Mouse (Mus musculus): Measurements from ENCODE around the gene Unc13a. TPM values are rescaled to one million over a fixed set of nuclear protein-coding genes. Genes with fewer than 3 reads are reported as not detected.

Unc13a gene
- total and polyA plus RNA-seq, 3 experiments = 4.6 to 7.3 (median 5.2) TPM

- no peak for DNase-seq (ENCODE audit: low spot score)
- Histone ChIP-seq H3K9me3 (replicated peaks) (no peaks in the 10 kb centered on the region), H3K4me1 (ENCODE audit: insufficient read depth, low read depth, low read length) (0 out of 2 replicates have a peak, but pooled peaks cover 3% of the 10 kb centered on the region), H3K4me3 (ENCODE audit: low read depth, low read length) (no peak overlapping the region), H3K36me3 (replicated peaks) (no peaks in the 10 kb centered on the region), H3K27me3 (ENCODE audit: insufficient read depth, low read length) (peaks cover 46% of the 10 kb centered on the region)
- TF ChIP-seq CTCF (IDR thresholded peaks at IDR 0.05; ENCODE audit: low read depth, low read length) (no peak), GATA2 (IDR thresholded peaks at IDR 0.05; ENCODE audit: borderline replicate concordance, low read depth, low read length) (no peak), POLR2AphosphoS5 (IDR thresholded peaks at IDR 0.05; ENCODE audit: insufficient replicate concordance, low read depth, low read length) (no peak), TAL1 (conservative IDR thresholded peaks at IDR 0.05; ENCODE audit: low read depth, low read length) (no peak), GATA1 (IDR thresholded peaks at IDR 0.05; ENCODE audit: borderline replicate concordance, low read length) (no peak)
- no peak for ATAC-seq (ENCODE audit: extremely low read depth, insufficient number of reproducible peaks, low FRiP score, poor library complexity, severe bottlenecking)
Observed at GRCm38 (mm10) chr8:71579009-71579408, 92.5 kb downstream of the Unc13a start.

- ATAC-seq (ENCODE audit: extremely low read depth, insufficient number of reproducible peaks, low FRiP score, poor library complexity, severe bottlenecking) (no peak), DNase-seq (ENCODE audit: low spot score) (no peak)
- TF ChIP-seq TAL1 (conservative IDR thresholded peaks at IDR 0.05; ENCODE audit: low read depth, low read length) (no peak), POLR2AphosphoS5 (IDR thresholded peaks at IDR 0.05; ENCODE audit: insufficient replicate concordance, low read depth, low read length) (no peak), GATA1 (IDR thresholded peaks at IDR 0.05; ENCODE audit: borderline replicate concordance, low read length) (no peak), GATA2 (IDR thresholded peaks at IDR 0.05; ENCODE audit: borderline replicate concordance, low read depth, low read length) (no peak), CTCF (IDR thresholded peaks at IDR 0.05; ENCODE audit: low read depth, low read length) (no peak)
- H3K4me1 ChIP-seq (ENCODE audit: insufficient read depth, low read depth, low read length) = 0 out of 2 replicates have a peak, but pooled peaks cover 3% of the 10 kb centered on the region
- H3K4me3 ChIP-seq (ENCODE audit: low read depth, low read length) = no peak overlapping the region
- no peaks in the 10 kb centered on the region for H3K36me3 ChIP-seq (replicated peaks)
- H3K9me3 ChIP-seq (replicated peaks) = no peaks in the 10 kb centered on the region
- H3K27me3 ChIP-seq (ENCODE audit: insufficient read depth, low read length) = peaks cover 46% of the 10 kb centered on the region
Observed at GRCm38 (mm10) chr8:71577856-71578387, 93.6 kb downstream of the Unc13a start.

DNA sequence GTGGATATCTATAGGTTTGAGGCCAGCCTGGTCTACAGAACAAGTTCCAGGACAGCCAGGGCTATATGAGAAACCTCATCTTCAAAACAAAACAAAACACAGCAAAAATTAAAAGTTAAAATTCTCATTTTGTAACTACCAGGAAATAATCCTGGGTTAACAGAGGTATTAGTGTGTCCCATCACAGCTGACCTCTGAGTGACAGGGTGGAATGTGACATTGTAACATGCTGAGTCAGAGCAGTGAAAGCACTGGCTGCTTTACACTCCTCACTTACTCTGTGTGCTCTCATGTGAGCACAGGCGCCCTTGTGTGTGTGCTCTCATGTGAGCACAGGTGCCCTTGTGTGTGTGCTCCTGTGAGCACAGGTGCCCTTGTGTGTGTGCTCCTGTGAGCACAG lies 96.5 kb downstream of the Unc13a start:
- H3K9me3 ChIP-seq (replicated peaks) = no peaks in the 10 kb centered on the region
- peaks cover 56% of the 10 kb centered on the region for H3K27me3 ChIP-seq (ENCODE audit: insufficient read depth, low read length)
- no peaks in the 10 kb centered on the region for H3K36me3 ChIP-seq (replicated peaks)
- peaks cover 6% of the 10 kb centered on the region; the same call in 1 of the 2 replicates for H3K4me1 ChIP-seq (ENCODE audit: insufficient read depth, low read depth, low read length)
- ATAC-seq (ENCODE audit: extremely low read depth, insufficient number of reproducible peaks, low FRiP score, poor library complexity, severe bottlenecking) = no peak
- H3K4me3 ChIP-seq (ENCODE audit: low read depth, low read length) = no peak overlapping the region
- DNase-seq (ENCODE audit: low spot score) = no peak
- TF ChIP-seq GATA2 (IDR thresholded peaks at IDR 0.05; ENCODE audit: borderline replicate concordance, low read depth, low read length) (no peak), CTCF (IDR thresholded peaks at IDR 0.05; ENCODE audit: low read depth, low read length) (no peak), GATA1 (IDR thresholded peaks at IDR 0.05; ENCODE audit: borderline replicate concordance, low read length) (no peak), POLR2AphosphoS5 (IDR thresholded peaks at IDR 0.05; ENCODE audit: insufficient replicate concordance, low read depth, low read length) (no peak), TAL1 (conservative IDR thresholded peaks at IDR 0.05; ENCODE audit: low read depth, low read length) (no peak)

DNA sequence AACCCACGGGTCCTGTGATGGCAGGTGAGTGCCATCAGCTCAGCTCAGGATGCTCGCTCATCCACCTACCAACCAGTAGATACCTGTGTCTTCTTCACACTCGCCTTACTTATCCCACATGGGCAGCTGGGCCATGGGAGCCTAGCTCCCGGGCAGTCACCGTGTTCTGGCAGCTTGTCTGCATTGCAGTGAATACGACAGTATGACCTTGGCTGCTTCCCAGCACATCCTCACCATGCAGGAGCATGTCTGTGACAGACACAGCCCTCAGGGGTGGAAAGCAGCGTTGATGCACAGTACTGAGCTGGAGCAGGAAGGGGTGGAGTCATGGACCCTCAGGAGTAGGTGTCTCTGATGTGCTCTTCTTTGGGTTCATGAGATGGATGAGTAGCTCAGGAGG lies 97.1 kb downstream of the Unc13a start:
- peak overlapping the region; percentile 4; the same call in 1 of the 2 replicates for H3K4me3 ChIP-seq (ENCODE audit: low read depth, low read length)
- DNase-seq (ENCODE audit: low spot score) = no peak
- no peaks in the 10 kb centered on the region for H3K36me3 ChIP-seq (replicated peaks)
- no peak for ATAC-seq (ENCODE audit: extremely low read depth, insufficient number of reproducible peaks, low FRiP score, poor library complexity, severe bottlenecking)
- H3K4me1 ChIP-seq (ENCODE audit: insufficient read depth, low read depth, low read length) = peaks cover 12% of the 10 kb centered on the region; the same call in 1 of the 2 replicates
- no peak for TF ChIP-seq CTCF (IDR thresholded peaks at IDR 0.05; ENCODE audit: low read depth, low read length)
- no peak for TF ChIP-seq GATA1 (IDR thresholded peaks at IDR 0.05; ENCODE audit: borderline replicate concordance, low read length)
- no peak for TF ChIP-seq POLR2AphosphoS5 (IDR thresholded peaks at IDR 0.05; ENCODE audit: insufficient replicate concordance, low read depth, low read length)
- no peak for TF ChIP-seq GATA2 (IDR thresholded peaks at IDR 0.05; ENCODE audit: borderline replicate concordance, low read depth, low read length)
- no peak for TF ChIP-seq TAL1 (conservative IDR thresholded peaks at IDR 0.05; ENCODE audit: low read depth, low read length)
- H3K27me3 ChIP-seq (ENCODE audit: insufficient read depth, low read length) = peaks cover 57% of the 10 kb centered on the region
- H3K9me3 ChIP-seq (replicated peaks) = no peaks in the 10 kb centered on the region

Other genes starting within 250 kb of the Unc13a start
Only the 20 nearest of the 22 such genes appear.
- gene Abhd8, start 208.1 kb downstream of the Unc13a start, total RNA-seq (2014; fragmentation: Nextera tagmentation) = 2.6 and 3.9 TPM in 2 replicates
- gene Abhd8, start 208.1 kb downstream of the Unc13a start, total RNA-seq (2017) = 4.5 and 5.0 TPM in 2 replicates
- 17.0 and 20.9 TPM in 2 replicates for gene Abhd8, start 208.1 kb downstream of the Unc13a start, polyA plus RNA-seq (2012)
- 42.0 and 65.5 TPM in 2 replicates for gene Mrpl34, start 206.8 kb downstream of the Unc13a start, total RNA-seq (2014; fragmentation: Nextera tagmentation)
- gene Mrpl34, start 206.8 kb downstream of the Unc13a start, total RNA-seq (2017) = 68.2 and 74.9 TPM in 2 replicates
- 149 and 161 TPM in 2 replicates for gene Mrpl34, start 206.8 kb downstream of the Unc13a start, polyA plus RNA-seq (2012)
- 51.9 and 56.2 TPM in 2 replicates for gene Dda1, start 202.6 kb downstream of the Unc13a start, total RNA-seq (2014; fragmentation: Nextera tagmentation)
- 16.2 and 19.6 TPM in 2 replicates for gene Dda1, start 202.6 kb downstream of the Unc13a start, total RNA-seq (2017)
- 209 and 288 TPM in 2 replicates for gene Dda1, start 202.6 kb downstream of the Unc13a start, polyA plus RNA-seq (2012)
- 0.97 and 1.1 TPM in 2 replicates for gene Ano8, start 185.8 kb downstream of the Unc13a start, total RNA-seq (2014; fragmentation: Nextera tagmentation)
- gene Ano8, start 185.8 kb downstream of the Unc13a start, total RNA-seq (2017) = 2.1 and 2.5 TPM in 2 replicates
- gene Ano8, start 185.8 kb downstream of the Unc13a start, polyA plus RNA-seq (2012) = 1.4 and 1.5 TPM in 2 replicates
- gene Gtpbp3, start 183.7 kb downstream of the Unc13a start, total RNA-seq (2014; fragmentation: Nextera tagmentation) = 5.8 and 6.4 TPM in 2 replicates
- 14.6 and 18.2 TPM in 2 replicates for gene Gtpbp3, start 183.7 kb downstream of the Unc13a start, total RNA-seq (2017)
- gene Gtpbp3, start 183.7 kb downstream of the Unc13a start, polyA plus RNA-seq (2012) = 26.1 and 33.3 TPM in 2 replicates
- gene Plvap, start 160.0 kb downstream of the Unc13a start, total RNA-seq (2014; fragmentation: Nextera tagmentation) = not detected in 2 replicates
- 0.16 and 0.17 TPM in 2 replicates for gene Plvap, start 160.0 kb downstream of the Unc13a start, total RNA-seq (2017)
- gene Plvap, start 160.0 kb downstream of the Unc13a start, polyA plus RNA-seq (2012) = 0.88 and 0.90 TPM in 2 replicates
- gene Ccdc194, start 146.0 kb downstream of the Unc13a start, total RNA-seq (2014; fragmentation: Nextera tagmentation) = not detected in 2 replicates
- 0.22 TPM in 1 of 2 replicates, not detected in the other for gene Ccdc194, start 146.0 kb downstream of the Unc13a start, total RNA-seq (2017)
- gene Ccdc194, start 146.0 kb downstream of the Unc13a start, polyA plus RNA-seq (2012) = not detected in 2 replicates
- 6.3 and 8.0 TPM in 2 replicates for gene Bst2, start 134.3 kb downstream of the Unc13a start, total RNA-seq (2014; fragmentation: Nextera tagmentation)
- gene Bst2, start 134.3 kb downstream of the Unc13a start, total RNA-seq (2017) = 6.4 and 7.6 TPM in 2 replicates
- 44.0 and 59.6 TPM in 2 replicates for gene Bst2, start 134.3 kb downstream of the Unc13a start, polyA plus RNA-seq (2012)
- gene Mvb12a, start 128.8 kb downstream of the Unc13a start, total RNA-seq (2014; fragmentation: Nextera tagmentation) = 40.4 and 41.4 TPM in 2 replicates
- gene Mvb12a, start 128.8 kb downstream of the Unc13a start, total RNA-seq (2017) = 56.2 and 75.9 TPM in 2 replicates
- gene Mvb12a, start 128.8 kb downstream of the Unc13a start, polyA plus RNA-seq (2012) = 132 and 166 TPM in 2 replicates
- gene Tmem221, start 112.9 kb downstream of the Unc13a start, total RNA-seq (2014; fragmentation: Nextera tagmentation) = not detected in 2 replicates
- not detected in 2 replicates for gene Tmem221, start 112.9 kb downstream of the Unc13a start, total RNA-seq (2017)
- gene Tmem221, start 112.9 kb downstream of the Unc13a start, polyA plus RNA-seq (2012) = not detected in 2 replicates
- gene Nxnl1, start 105.2 kb downstream of the Unc13a start, total RNA-seq (2014; fragmentation: Nextera tagmentation) = not detected in 2 replicates
- not detected in 2 replicates for gene Nxnl1, start 105.2 kb downstream of the Unc13a start, total RNA-seq (2017)
- gene Nxnl1, start 105.2 kb downstream of the Unc13a start, polyA plus RNA-seq (2012) = not detected in 2 replicates
- gene Slc27a1, start 102.9 kb downstream of the Unc13a start, total RNA-seq (2014; fragmentation: Nextera tagmentation) = not detected in 2 replicates
- gene Slc27a1, start 102.9 kb downstream of the Unc13a start, total RNA-seq (2017) = 0.12 and 0.33 TPM in 2 replicates
- not detected in 2 replicates for gene Slc27a1, start 102.9 kb downstream of the Unc13a start, polyA plus RNA-seq (2012)
- 39.7 and 47.5 TPM in 2 replicates for gene Pgls, start 79.6 kb downstream of the Unc13a start, total RNA-seq (2014; fragmentation: Nextera tagmentation)
- 87.2 and 140 TPM in 2 replicates for gene Pgls, start 79.6 kb downstream of the Unc13a start, total RNA-seq (2017)
- gene Pgls, start 79.6 kb downstream of the Unc13a start, polyA plus RNA-seq (2012) = 331 and 360 TPM in 2 replicates
- gene Fam129c, start 74.1 kb downstream of the Unc13a start, total RNA-seq (2014; fragmentation: Nextera tagmentation) = 8.3 and 11.4 TPM in 2 replicates
- 6.6 and 7.0 TPM in 2 replicates for gene Fam129c, start 74.1 kb downstream of the Unc13a start, total RNA-seq (2017)
- 8.1 and 10.4 TPM in 2 replicates for gene Fam129c, start 74.1 kb downstream of the Unc13a start, polyA plus RNA-seq (2012)
- gene Colgalt1, start 60.8 kb downstream of the Unc13a start, total RNA-seq (2014; fragmentation: Nextera tagmentation) = 35.7 and 38.7 TPM in 2 replicates
- 30.5 and 42.4 TPM in 2 replicates for gene Colgalt1, start 60.8 kb downstream of the Unc13a start, total RNA-seq (2017)
- 37.6 and 42.6 TPM in 2 replicates for gene Colgalt1, start 60.8 kb downstream of the Unc13a start, polyA plus RNA-seq (2012)
- 29.8 and 32.0 TPM in 2 replicates for gene Jak3, start 4.5 kb upstream of the Unc13a start, total RNA-seq (2014; fragmentation: Nextera tagmentation)
- gene Jak3, start 4.5 kb upstream of the Unc13a start, total RNA-seq (2017) = 15.7 and 15.9 TPM in 2 replicates
- 68.8 and 73.6 TPM in 2 replicates for gene Jak3, start 4.5 kb upstream of the Unc13a start, polyA plus RNA-seq (2012)
- 3.4 and 9.1 TPM in 2 replicates for gene Insl3, start 17.5 kb upstream of the Unc13a start, total RNA-seq (2014; fragmentation: Nextera tagmentation)
- 2.7 and 4.6 TPM in 2 replicates for gene Insl3, start 17.5 kb upstream of the Unc13a start, total RNA-seq (2017)
- gene Insl3, start 17.5 kb upstream of the Unc13a start, polyA plus RNA-seq (2012) = 28.6 and 35.3 TPM in 2 replicates
- not detected in 2 replicates for gene B3gnt3, start 30.0 kb upstream of the Unc13a start, total RNA-seq (2014; fragmentation: Nextera tagmentation)
- gene B3gnt3, start 30.0 kb upstream of the Unc13a start, total RNA-seq (2017) = 0.05 and 0.06 TPM in 2 replicates
- gene B3gnt3, start 30.0 kb upstream of the Unc13a start, polyA plus RNA-seq (2012) = not detected in 2 replicates
- 2.2 and 27.3 TPM in 2 replicates for gene Fcho1, start 54.0 kb upstream of the Unc13a start, total RNA-seq (2014; fragmentation: Nextera tagmentation)
- 7.6 and 7.7 TPM in 2 replicates for gene Fcho1, start 54.0 kb upstream of the Unc13a start, total RNA-seq (2017)
- 14.0 and 16.2 TPM in 2 replicates for gene Fcho1, start 54.0 kb upstream of the Unc13a start, polyA plus RNA-seq (2012)
- 14.6 and 16.9 TPM in 2 replicates for gene Zfp709, start 210.3 kb upstream of the Unc13a start, total RNA-seq (2014; fragmentation: Nextera tagmentation)
- gene Zfp709, start 210.3 kb upstream of the Unc13a start, total RNA-seq (2017) = 13.1 and 15.7 TPM in 2 replicates
- gene Zfp709, start 210.3 kb upstream of the Unc13a start, polyA plus RNA-seq (2012) = 0.45 and 0.91 TPM in 2 replicates